Mouse (Mus musculus) gastrocnemius, postnatal 10 days (tissue): ENCODE measurements around the gene Gpr88. TPM values are rescaled to one million over a fixed set of nuclear protein-coding genes. Genes with fewer than 3 reads are reported as not detected.
A peak's percentile ranks its signal among the peaks of the same experiment; 100 is the strongest.

ENCODE experiments used
- DNase-seq: peaks from one replicate; pipeline ENCODE4 v3.0.0; 2021; ENCODE audit warnings: mixed read lengths
- long read RNA-seq, 2 experiments: library from polyadenylated mRNA; stranded (forward); transcript quantifications; one replicate each; pipeline ENCODE4 v2.0.0; 2021
- total RNA-seq, 2 experiments: library from RNA; stranded (reverse); gene quantifications; 2 replicates each; pipeline ENCODE4 v1.2.3; 2021

Gene Gpr88
- under 1 TPM; 0.09 to 0.12 TPM for total RNA-seq
- long read RNA-seq, experiment 1 = 0 reads
- long read RNA-seq, experiment 2, partial matches to known transcripts = 0 of 1 reads
- long read RNA-seq, experiment 2, other reads (novel, unspliced or antisense) = 1 of 1 reads

DNA sequence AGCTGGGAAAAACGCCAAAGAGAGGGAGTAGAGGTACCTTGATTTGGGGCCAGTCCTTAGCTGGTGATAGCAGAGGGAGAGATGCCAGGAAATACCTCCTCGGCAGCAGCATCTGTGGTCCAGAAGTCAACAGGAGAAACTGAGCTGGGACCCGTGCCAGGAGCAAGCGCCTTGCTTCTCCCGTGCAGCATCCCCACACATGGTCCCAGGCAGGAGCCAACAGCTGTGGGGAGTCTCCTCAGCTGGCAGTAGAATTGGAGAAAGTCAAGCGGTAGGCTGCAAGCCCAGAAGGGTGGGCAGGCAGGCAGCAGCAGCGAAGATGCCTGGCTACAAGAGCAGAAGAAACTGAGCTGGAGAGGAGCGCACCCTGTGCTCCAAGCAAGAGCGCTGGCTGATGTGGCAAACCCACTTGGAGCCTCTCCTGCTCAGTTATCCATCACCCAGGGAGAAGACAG is at the start of gene Gpr88:
Gene Gpr88 (minus strand): TSS at position 427 of the 455 bp plus-strand sequence.
- peak; percentile 62 for DNase-seq

GRCm38 (mm10) chr3:116302581-116302980 is 49.3 kb upstream of the Gpr88 start:
- DNase-seq = no peak

DNA sequence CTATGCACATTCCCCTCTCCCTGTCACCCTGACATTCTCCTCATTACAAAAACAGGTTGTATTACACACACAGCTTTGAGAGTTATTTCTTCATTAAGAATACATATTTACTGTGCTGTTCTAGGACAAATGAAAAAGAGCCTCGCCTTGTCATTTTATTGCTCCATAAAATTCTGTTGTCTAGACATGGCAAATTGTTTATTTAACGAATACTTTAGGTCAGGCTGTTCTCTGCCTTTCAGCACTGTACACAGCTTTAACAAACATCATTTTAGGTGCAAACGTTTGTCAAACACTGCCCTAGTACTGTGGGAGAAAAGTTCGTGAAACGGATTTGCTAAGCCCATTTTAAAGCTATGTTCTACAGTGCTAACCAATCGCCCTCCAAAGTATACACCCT is 48.5 kb upstream of the Gpr88 start:
- DNase-seq = no peak

- no peak for DNase-seq
Measured at GRCm38 (mm10) chr3:116298727-116299126, 45.4 kb upstream of the Gpr88 start.

DNA sequence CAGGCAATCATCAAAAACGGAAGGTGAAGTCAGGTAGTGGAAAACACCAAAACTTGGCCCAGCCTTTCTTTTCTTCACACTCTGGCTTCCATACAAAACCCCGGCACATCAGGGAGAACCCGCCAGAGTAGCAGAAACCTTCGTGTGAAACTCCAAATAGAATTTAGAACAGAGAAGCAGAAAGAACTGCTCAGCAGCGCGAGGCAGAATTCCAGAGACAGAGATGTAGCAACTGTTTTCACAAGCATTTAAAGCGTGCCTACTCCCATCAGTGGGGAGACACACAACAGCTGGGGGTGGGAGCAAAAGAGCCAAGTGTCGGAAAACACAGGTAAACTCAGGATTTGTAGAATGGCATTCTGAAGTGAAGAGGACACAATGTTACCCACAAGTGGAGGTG is 44.7 kb upstream of the Gpr88 start:
- DNase-seq = no peak

- DNase-seq = no peak
Measured at GRCm38 (mm10) chr3:116297170-116297569, 43.9 kb upstream of the Gpr88 start.

DNA sequence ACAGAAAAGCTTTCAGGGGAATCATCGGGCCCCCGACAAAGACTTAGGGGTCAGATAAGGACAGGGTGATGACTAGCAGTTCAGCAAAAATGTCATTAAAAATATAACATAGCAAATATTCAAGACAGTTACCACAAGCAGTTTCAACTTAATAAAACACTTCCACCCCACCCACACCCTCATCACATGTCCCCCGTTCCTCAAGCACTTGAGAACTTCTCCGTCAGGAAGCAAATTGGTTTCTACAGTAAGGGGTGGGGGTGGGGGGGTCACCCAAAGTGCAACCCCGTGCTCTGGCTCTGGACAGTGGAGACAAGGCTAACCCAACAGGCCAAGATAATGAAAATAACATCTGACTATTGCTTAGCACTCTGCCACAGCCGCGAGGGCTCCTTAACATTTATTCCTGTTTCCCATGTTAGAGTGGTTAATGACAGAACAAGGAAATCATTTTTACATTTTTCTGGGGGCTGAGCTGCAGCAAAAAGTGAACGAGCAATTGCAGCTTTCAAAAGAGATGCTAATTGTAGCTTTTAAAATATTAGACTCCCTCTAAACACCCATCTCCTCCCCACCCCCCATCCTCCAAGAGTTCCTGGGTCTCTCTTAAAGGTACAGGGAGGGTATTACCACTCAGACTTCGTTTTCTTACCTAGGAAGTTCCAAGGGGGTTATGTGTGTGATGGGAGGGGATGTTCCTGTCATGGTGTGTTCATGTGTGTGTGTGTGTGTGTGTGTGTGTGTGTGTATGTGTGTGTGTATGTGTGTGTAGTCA is 36.9 kb upstream of the Gpr88 start:
- DNase-seq = no peak

DNA sequence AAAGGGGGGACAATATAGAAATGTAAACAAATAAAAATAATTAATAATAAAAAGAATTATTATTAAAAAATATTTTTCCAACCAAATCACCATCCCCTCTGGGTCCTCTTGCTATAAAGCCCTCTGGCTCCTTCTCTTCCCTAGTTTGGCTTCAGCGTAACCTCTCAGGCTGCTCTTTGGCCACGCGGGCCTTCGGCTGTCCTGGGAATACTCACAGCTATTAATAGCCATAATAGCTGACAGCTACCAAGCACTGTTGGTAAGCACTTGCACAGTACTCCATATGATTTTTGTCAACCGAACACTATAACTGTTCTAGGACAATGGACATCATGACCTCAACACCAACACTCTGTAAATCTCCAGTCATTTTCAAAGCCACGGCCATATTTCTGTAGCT is 35.5 kb upstream of the Gpr88 start:
- DNase-seq = no peak

DNA sequence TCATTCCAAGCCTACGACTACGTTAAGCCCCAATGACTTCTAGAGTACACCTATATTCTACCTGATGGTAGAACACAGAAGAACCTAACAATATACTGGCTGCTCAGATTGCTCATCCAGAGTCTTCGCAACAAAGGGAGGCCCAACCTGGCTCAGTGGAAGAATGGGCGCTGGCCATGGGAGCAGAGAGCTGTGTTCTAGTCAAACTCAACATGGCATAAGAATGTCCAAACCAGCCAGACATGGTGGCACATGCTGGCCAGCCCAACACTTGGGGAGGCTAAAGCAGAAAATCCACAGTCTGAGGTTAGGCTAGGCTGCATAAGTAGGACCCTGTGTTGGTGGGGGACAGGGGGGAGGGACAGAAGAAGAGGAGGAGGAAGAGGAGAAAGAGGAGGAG is 31.4 kb upstream of the Gpr88 start:
- no peak for DNase-seq

- DNase-seq = no peak
Measured at GRCm38 (mm10) chr3:116283996-116284395, 30.7 kb upstream of the Gpr88 start.

- no peak for DNase-seq
Measured at GRCm38 (mm10) chr3:116281663-116282062, 28.4 kb upstream of the Gpr88 start.

DNA sequence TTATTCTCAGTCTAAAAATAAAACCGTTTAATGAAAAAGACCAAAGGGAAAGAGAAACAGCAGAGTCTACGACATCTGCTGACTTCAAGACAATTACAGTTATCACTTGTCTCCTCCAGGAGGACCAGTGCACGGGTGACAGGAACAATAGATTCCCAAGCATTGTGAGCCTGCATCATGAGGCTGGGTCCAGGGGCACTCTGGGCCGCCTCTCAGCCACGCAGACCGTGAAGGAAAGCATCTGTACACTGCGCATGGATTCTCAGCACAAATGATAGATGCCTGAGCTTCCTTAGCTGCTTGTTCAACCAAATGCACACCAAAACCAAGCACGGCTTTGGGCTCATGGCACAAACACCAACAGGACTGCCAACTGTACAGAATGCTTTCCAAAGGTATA is 23.8 kb upstream of the Gpr88 start:
- DNase-seq = no peak

DNA sequence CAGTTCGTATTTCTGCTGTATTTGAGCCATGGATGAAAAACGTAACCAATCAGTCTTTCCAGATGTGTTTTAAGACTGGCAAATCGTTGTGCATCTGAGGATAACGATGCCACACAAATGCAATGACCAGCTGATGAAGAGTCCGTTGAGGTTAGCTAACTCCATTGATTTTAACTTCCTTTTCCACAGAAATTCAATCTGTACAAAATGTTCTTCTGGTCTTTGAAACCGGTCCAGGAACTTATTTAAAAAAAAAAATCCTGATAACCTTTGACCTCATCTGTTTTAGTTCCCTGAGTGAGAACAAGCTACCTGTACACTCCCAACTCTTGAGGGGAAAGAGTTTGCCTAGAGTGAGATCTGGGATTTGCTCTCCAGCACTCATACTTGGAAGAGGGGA is 18.4 kb upstream of the Gpr88 start:
- no peak for DNase-seq

DNA sequence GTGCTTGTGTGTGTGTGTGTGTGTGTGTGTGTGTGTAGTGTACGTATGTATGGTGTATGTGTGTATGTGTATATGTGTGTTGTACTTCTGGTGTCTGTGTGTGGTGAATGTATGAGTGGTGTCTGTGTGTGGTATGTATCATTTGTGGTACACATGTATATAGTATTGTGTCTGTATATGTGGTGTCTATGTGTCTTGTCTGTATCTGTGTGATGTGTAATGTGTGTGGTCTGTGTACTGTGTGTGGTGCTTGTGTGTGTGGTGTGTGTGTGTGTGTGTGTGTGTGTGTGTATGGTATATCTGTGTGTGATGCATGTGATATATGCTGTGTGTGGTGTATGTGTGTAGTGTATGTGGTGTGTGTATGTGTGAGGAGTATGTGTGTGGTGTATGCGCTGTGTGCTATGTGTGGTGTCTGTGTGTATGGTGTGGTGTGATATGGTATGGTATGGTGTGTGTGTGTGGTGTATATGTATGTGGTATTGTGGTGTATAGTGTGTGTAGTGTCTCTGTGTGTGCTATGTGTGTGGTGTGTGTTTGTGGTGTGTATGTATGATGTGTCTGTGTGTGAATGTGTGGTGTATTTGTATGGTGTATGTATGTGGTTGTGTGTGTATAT is 13.8 kb upstream of the Gpr88 start:
- no peak for DNase-seq

- no peak for DNase-seq
Measured at GRCm38 (mm10) chr3:116266360-116266759, 13.1 kb upstream of the Gpr88 start.

DNA sequence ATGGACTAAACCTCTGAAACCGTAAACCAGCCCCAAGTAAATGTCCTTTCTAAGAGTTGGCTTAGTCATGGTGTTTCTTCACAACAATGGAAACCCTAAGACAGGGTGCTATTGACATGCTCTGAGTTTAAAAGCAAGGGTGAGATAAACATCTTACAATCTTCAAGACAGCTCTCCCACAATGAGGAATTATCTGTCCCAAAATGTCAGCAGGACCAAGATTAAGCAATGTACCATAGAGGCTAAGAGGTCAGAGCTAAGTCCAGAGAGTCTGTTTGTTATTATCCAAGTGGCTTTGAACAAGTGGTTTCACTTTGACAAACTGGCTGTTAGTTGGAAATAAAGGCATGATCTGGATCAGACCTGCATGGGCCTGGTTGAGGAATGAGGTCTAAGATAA is 10.7 kb upstream of the Gpr88 start:
- no peak for DNase-seq

- DNase-seq = no peak
Measured at GRCm38 (mm10) chr3:116263061-116263460, 9.8 kb upstream of the Gpr88 start.

DNA sequence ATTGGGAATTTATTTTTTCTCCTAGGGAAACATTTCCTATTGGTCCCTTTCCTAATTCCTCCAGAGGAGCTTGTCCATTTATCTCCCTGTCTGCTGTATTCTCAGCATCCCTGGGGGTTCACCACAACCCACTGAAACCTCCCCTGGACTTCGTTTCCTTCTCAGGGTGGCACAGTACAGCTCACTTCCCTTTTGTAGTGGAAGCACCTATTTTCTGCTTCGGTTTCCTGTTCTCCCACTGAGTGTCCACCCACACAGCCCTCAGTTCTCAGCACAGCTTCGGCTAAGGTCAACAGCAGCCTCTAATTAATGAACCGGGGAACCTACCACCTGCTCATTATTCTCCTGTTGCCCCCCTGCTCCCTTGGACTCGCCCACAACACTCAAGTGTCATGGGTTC is 2.8 kb upstream of the Gpr88 start:
- no peak for DNase-seq

DNA sequence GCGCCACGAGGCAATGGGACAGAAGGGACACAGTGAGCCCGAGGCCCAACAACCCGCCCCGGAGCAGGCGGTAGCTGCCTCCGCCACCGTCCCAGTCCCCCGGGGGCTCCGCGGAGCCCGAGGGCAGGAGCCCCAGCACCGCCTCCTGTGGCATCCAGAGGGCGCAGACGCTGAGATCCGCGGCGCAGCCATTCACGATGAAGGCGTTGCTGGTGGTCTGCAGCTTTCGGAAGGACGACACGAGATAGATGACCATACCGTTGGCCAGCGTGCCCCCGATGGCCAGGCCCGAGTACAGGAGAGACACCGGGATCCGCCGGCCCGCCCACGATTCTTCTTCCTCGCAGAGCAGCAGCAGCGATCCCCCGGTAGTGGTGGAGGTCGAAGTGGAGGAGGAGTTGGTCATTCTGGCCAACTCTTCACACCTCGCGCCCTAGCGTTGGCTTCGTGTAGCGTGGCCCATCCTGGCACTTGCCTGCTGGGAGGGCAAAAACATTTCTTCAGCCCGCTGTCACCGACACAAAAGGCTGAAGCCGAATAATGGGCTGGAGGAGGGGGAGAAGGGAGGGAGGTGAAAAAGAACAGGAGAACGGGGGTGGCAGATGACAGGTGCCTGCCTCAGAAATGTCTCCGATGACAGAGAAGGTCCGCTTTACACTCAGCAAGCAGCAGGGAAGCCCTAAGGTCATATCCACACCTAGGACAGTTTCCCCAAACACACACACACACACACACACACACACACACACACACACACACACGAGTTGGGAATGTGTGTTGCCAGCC is 855 bp downstream of the Gpr88 start:
- peak; percentile 27 for DNase-seq

DNA sequence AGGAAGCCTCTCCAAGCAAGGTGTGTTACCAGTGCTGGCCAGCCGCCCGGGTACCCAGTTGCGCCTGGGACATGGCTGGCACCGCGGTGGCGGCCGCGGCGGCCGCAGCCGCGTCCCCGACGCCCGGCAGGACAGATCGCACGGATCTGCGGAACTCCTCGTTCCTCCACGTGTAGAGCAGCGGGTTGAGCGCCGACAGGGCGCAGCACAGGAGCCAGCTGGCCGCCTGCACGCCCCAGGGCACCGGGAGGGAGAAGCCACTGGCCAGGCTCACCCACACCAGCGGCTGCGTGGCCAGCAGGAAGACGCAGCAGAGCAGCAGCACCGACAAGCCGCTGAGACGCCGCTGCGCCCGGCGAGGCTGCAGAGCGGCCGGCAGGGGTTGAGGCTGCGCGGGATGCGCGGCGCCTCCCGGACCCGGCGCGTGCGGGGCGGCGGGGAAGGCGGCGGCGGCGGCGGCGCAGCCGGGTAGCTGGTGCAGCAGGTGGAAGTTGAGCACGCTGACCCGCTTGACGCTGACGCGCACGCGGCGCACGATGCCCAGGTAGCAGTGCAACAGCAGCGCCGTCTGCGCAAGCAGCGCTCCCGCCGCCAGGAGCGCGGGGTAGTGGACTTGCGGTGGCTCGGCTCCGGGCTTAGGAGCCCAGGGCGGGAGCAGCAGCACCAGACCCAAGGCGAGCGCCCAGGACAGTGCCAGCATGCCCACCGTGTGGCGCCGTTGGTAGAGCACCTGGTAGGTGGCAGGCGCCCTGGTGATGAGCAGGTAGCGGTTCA is 1.6 kb downstream of the Gpr88 start:
- peak; percentile 56 for DNase-seq

GRCm38 (mm10) chr3:116249026-116249425 is 4.3 kb downstream of the Gpr88 start:
- no peak for DNase-seq

DNA sequence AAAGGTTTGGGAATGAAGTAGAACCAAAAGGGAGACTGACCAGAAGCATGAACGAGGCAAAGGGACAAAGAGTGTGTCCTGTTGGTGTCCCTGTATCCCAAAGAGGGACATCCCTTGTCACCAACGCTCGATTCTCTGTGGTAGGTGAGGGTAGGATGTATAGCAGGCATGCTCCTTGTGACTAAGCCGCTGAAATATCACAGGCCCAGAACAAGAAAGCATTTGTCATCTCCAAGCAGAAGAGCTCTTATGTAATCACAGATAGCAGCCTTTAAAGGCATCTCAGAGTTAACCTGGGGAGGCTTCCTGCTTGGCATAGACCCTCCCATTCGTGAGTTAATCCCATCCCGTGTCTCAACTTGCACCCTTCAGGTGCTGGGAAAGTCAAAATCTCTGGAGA is 8.8 kb downstream of the Gpr88 start:
- no peak for DNase-seq
